Mouse (Mus musculus): Measurements from ENCODE around the gene St3gal4.

- TF ChIP-seq POLR2A (IDR thresholded peaks at IDR 0.05; ENCODE audit: low read depth, low read length) (no peak), CTCF (IDR thresholded peaks at IDR 0.05; ENCODE audit: extremely low read depth, insufficient read depth, insufficient read length, insufficient replicate concordance) (no peak)
These were observed 26.8 kb upstream of the St3gal4 start for GRCm38 (mm10) chr9:35145829-35146228.
